In genomic region chr15:81745601-81746114, GRCm38 (mm10) we compare ENCODE assay signal across 8 mouse cellular contexts. TPM values are rescaled to one million over a fixed set of nuclear protein-coding genes. Genes with fewer than 3 reads are reported as not detected.
A peak's percentile ranks its signal among the peaks of the same experiment; 100 is the strongest.
DNase-seq lines count a peak whose midpoint lies in the region; ATAC-seq and TF ChIP-seq lines count a peak whose summit lies in the region.

No protein-coding gene starts in this region.

- 2% methylated on average over 31 of the region's 33 CpGs for WGBS in forebrain, postnatal 0 days

- peak; percentile 86 for DNase-seq in brain, embryonic 14.5 days (ENCODE audit: low read depth)
- DNase-seq in forebrain, postnatal 0 days, result peak; percentile 79
- DNase-seq in layer of hippocampus, postnatal 14 days (ENCODE audit: low spot score in 2 of 2), result peak; percentile 50 to 68
- DNase-seq in lung, postnatal 25 days (ENCODE audit: low spot score), result peak; percentile 45
- peak; percentile 84 for DNase-seq in retina, embryonic 14.5 days (ENCODE audit: low spot score)
- peak; percentile 35 to 42 for DNase-seq in urinary bladder, postnatal 36 days (ENCODE audit: low spot score in 2 of 2)

- H3K27me3 ChIP-seq in ES-Bruce4 (ENCODE audit: control insufficient read depth, insufficient read depth, low read length, poor library complexity, severe bottlenecking), result no peaks in the 10 kb centered on the region
- H3K27me3 ChIP-seq in forebrain, postnatal 0 days (ENCODE audit: insufficient read depth, low read length), result no peaks in the 10 kb centered on the region

- ATAC-seq in forebrain, postnatal 0 days, result peak; percentile 84
- ATAC-seq in hematopoietic stem cell, adult 5-6 weeks (replicated peaks in 1 of 2; ENCODE audit: insufficient read depth in 1 of 2, low FRiP score in 2 of 2, low TSS enrichment in 1 of 2, low read depth in 1 of 2, poor library complexity in 2 of 2, severe bottlenecking in 2 of 2), result peak; percentile 33 to 71

- no peak for TF ChIP-seq POLR2A in ES-Bruce4 (IDR thresholded peaks at IDR 0.05; ENCODE audit: insufficient read depth, low read length)
- peak; percentile 11; the same call in 1 of the 2 replicates for TF ChIP-seq POLR2A in brain, embryonic 14.5 days (IDR thresholded peaks at IDR 0.05; ENCODE audit: borderline replicate concordance, extremely low read depth, insufficient read depth, insufficient read length, poor library complexity, severe bottlenecking)

- TF ChIP-seq CTCF in ES-Bruce4 (IDR thresholded peaks at IDR 0.05; ENCODE audit: low read depth, low read length), result no peak
- no peak for TF ChIP-seq CTCF in brain, embryonic 14.5 days (IDR thresholded peaks at IDR 0.05; ENCODE audit: borderline replicate concordance, extremely low read depth, insufficient read depth, insufficient read length)
- TF ChIP-seq CTCF in forebrain, postnatal 0 days (IDR thresholded peaks at IDR 0.05; ENCODE audit: low read depth), result no peak

- H3K4me2 ChIP-seq in forebrain, postnatal 0 days (ENCODE audit: low read depth), result peak overlapping the region; percentile 64

- no peaks in the 10 kb centered on the region for H3K4me1 ChIP-seq in ES-Bruce4 (ENCODE audit: control insufficient read depth, insufficient read depth, low read length)
- H3K4me1 ChIP-seq in forebrain, postnatal 0 days (ENCODE audit: insufficient read depth), result peaks cover 6% of the 10 kb centered on the region; the same call in 1 of the 2 replicates

- TF ChIP-seq EP300 in ES-Bruce4 (IDR thresholded peaks at IDR 0.05; ENCODE audit: insufficient read depth, low read depth, low read length), result no peak

- H3K9ac ChIP-seq in ES-Bruce4 (ENCODE audit: low read depth, poor library complexity, severe bottlenecking), result peak overlapping the region; percentile 98
- H3K9ac ChIP-seq in forebrain, postnatal 0 days, result peak overlapping the region; percentile 89

- H3K9me3 ChIP-seq in ES-Bruce4 (replicated peaks; ENCODE audit: control insufficient read depth, insufficient read depth, low read length, poor library complexity, severe bottlenecking), result no peaks in the 10 kb centered on the region
- H3K9me3 ChIP-seq in forebrain, postnatal 0 days (ENCODE audit: low read length), result no peaks in the 10 kb centered on the region

- peak overlapping the region; percentile 91 for H3K4me3 ChIP-seq in ES-Bruce4 (ENCODE audit: low read depth, low read length)
- peak overlapping the region; percentile 92 for H3K4me3 ChIP-seq in forebrain, postnatal 0 days (ENCODE audit: low read depth, low read length)

- H3K36me3 ChIP-seq in ES-Bruce4 (ENCODE audit: control insufficient read depth, insufficient read depth, low read length, poor library complexity, severe bottlenecking), result no peaks in the 10 kb centered on the region
- H3K36me3 ChIP-seq in forebrain, postnatal 0 days (ENCODE audit: insufficient read depth), result no peaks in the 10 kb centered on the region

- H3K27ac ChIP-seq in ES-Bruce4 (ENCODE audit: insufficient read depth, low read length), result no peak overlapping the region
- H3K27ac ChIP-seq in forebrain, postnatal 0 days (ENCODE audit: low read depth, low read length), result peak overlapping the region; percentile 92

RNA-seq across cellular contexts. Expression of gene Rangap1, which starts 0.3 kb away (rescaled TPM):
- 158 and 160 TPM in 2 replicates for polyA plus RNA-seq in ES-Bruce4 (2011; ENCODE audit: insufficient read depth, insufficient read length, low read depth, missing spikeins)
- 98.8 and 131 TPM in 2 replicates for polyA plus RNA-seq in brain, embryonic 14.5 days (2012; rRNA removed)
- total RNA-seq in forebrain, postnatal 0 days (2014; rRNA removed), result 146 and 163 TPM in 2 replicates
- polyA plus RNA-seq in forebrain, postnatal 0 days (2015; fragmentation: Nextera tagmentation; extraction: Ambion mirVana), result 107 and 133 TPM in 2 replicates
- total RNA-seq in hematopoietic stem cell, adult 5-6 weeks (2017), result 80.7 and 125 TPM in 2 replicates
- total RNA-seq in layer of hippocampus, postnatal 14 days (2021), result 100 to 1,000 TPM; 161 to 176 TPM

RNA-seq across cellular contexts. Expression of gene Zc3h7b, which starts 0.8 kb away (rescaled TPM):
- 40.5 and 42.1 TPM in 2 replicates for polyA plus RNA-seq in ES-Bruce4 (2011; ENCODE audit: insufficient read depth, insufficient read length, low read depth, missing spikeins)
- polyA plus RNA-seq in brain, embryonic 14.5 days (2012; rRNA removed), result 80.6 and 102 TPM in 2 replicates
- total RNA-seq in forebrain, postnatal 0 days (2014; rRNA removed), result 121 and 131 TPM in 2 replicates
- 38.6 and 41.3 TPM in 2 replicates for polyA plus RNA-seq in forebrain, postnatal 0 days (2015; fragmentation: Nextera tagmentation; extraction: Ambion mirVana)
- 40.3 and 42.2 TPM in 2 replicates for total RNA-seq in hematopoietic stem cell, adult 5-6 weeks (2017)
- 100 to 1,000 TPM; 161 to 169 TPM for total RNA-seq in layer of hippocampus, postnatal 14 days (2021)

RNA-seq across cellular contexts. Expression of gene Chadl, which starts 48.6 kb away (rescaled TPM):
- polyA plus RNA-seq in ES-Bruce4 (2011; ENCODE audit: insufficient read depth, insufficient read length, low read depth, missing spikeins), result 1.0 and 1.1 TPM in 2 replicates
- polyA plus RNA-seq in brain, embryonic 14.5 days (2012; rRNA removed), result 14.8 and 14.9 TPM in 2 replicates
- 31.9 and 35.3 TPM in 2 replicates for total RNA-seq in forebrain, postnatal 0 days (2014; rRNA removed)
- 49.2 and 52.8 TPM in 2 replicates for polyA plus RNA-seq in forebrain, postnatal 0 days (2015; fragmentation: Nextera tagmentation; extraction: Ambion mirVana)
- 0.19 and 0.69 TPM in 2 replicates for total RNA-seq in hematopoietic stem cell, adult 5-6 weeks (2017)
- 10 to 100 TPM; 25.6 to 27.0 TPM for total RNA-seq in layer of hippocampus, postnatal 14 days (2021)

RNA-seq across cellular contexts. Expression of gene Tef, which starts 56.6 kb away (rescaled TPM):
- polyA plus RNA-seq in ES-Bruce4 (2011; ENCODE audit: insufficient read depth, insufficient read length, low read depth, missing spikeins), result 33.9 and 36.0 TPM in 2 replicates
- polyA plus RNA-seq in brain, embryonic 14.5 days (2012; rRNA removed), result 35.5 and 38.0 TPM in 2 replicates
- 60.2 and 71.8 TPM in 2 replicates for total RNA-seq in forebrain, postnatal 0 days (2014; rRNA removed)
- 21.9 and 27.8 TPM in 2 replicates for polyA plus RNA-seq in forebrain, postnatal 0 days (2015; fragmentation: Nextera tagmentation; extraction: Ambion mirVana)
- total RNA-seq in hematopoietic stem cell, adult 5-6 weeks (2017), result 18.6 and 28.9 TPM in 2 replicates
- 100 to 1,000 TPM; 184 TPM for total RNA-seq in layer of hippocampus, postnatal 14 days (2021)

Comparison
In these comparisons a context has a peak if more than half of its experiments do, and no peak if none do; other contexts are left out.
1. RNA of gene Chadl, which starts 48.6 kb away (total RNA-seq): 31.9 to 35.3 TPM in forebrain, postnatal 0 days and 25.6 to 27.0 TPM in layer of hippocampus, postnatal 14 days; 0.19 to 0.69 TPM in hematopoietic stem cell, adult 5-6 weeks; every median in the first group is over 10 times any median in the second.
2. Peak in every context shown above with its lines, with median percentiles within 50 percentile points of each other: DNase-seq.